Mouse (Mus musculus): ENCODE data around the gene Crtc2. TPM values are rescaled to one million over a fixed set of nuclear protein-coding genes. Genes with fewer than 3 reads are reported as not detected.

The Crtc2 gene
- polyA plus RNA-seq, 1 experiment from 2014 or later, result 28.4 TPM

Small RNAs within 50 kb of the gene (microRNA-seq; reads per million reads assigned to microRNA genes)
- gene Mir7012, result not detected

Other genes starting within 250 kb of the Crtc2 start
- gene 4933434E20Rik, start 202.5 kb upstream of the Crtc2 start, polyA plus RNA-seq (2015; fragmentation: Nextera tagmentation; extraction: Ambion mirVana), result 148 and 168 TPM in 2 replicates
- 166 and 167 TPM in 2 replicates for gene Ubap2l, start 201.5 kb upstream of the Crtc2 start, polyA plus RNA-seq (2015; fragmentation: Nextera tagmentation; extraction: Ambion mirVana)
- gene Tpm3, start 181.5 kb upstream of the Crtc2 start, polyA plus RNA-seq (2015; fragmentation: Nextera tagmentation; extraction: Ambion mirVana), result 656 and 695 TPM in 2 replicates
- 0.41 and 0.44 TPM in 2 replicates for gene Nup210l, start 150.0 kb upstream of the Crtc2 start, polyA plus RNA-seq (2015; fragmentation: Nextera tagmentation; extraction: Ambion mirVana)
- gene Rps27, start 40.5 kb upstream of the Crtc2 start, polyA plus RNA-seq (2015; fragmentation: Nextera tagmentation; extraction: Ambion mirVana), result 1,630 and 1,729 TPM in 2 replicates
- gene Rab13, start 40.5 kb upstream of the Crtc2 start, polyA plus RNA-seq (2015; fragmentation: Nextera tagmentation; extraction: Ambion mirVana), result 41.5 and 43.6 TPM in 2 replicates
- gene Jtb, start 22.6 kb upstream of the Crtc2 start, polyA plus RNA-seq (2015; fragmentation: Nextera tagmentation; extraction: Ambion mirVana), result 91.0 and 93.6 TPM in 2 replicates
- gene Creb3l4, start 10.7 kb upstream of the Crtc2 start, polyA plus RNA-seq (2015; fragmentation: Nextera tagmentation; extraction: Ambion mirVana), result 5.8 TPM in 2 replicates
- 105 and 110 TPM in 2 replicates for gene Slc39a1, start 6.0 kb upstream of the Crtc2 start, polyA plus RNA-seq (2015; fragmentation: Nextera tagmentation; extraction: Ambion mirVana)
- gene Dennd4b, start 11.0 kb downstream of the Crtc2 start, polyA plus RNA-seq (2015; fragmentation: Nextera tagmentation; extraction: Ambion mirVana), result 3.6 and 3.7 TPM in 2 replicates
- gene Gatad2b, start 39.0 kb downstream of the Crtc2 start, polyA plus RNA-seq (2015; fragmentation: Nextera tagmentation; extraction: Ambion mirVana), result 11.3 and 11.4 TPM in 2 replicates
- 20.7 and 21.7 TPM in 2 replicates for gene Slc27a3, start 135.8 kb downstream of the Crtc2 start, polyA plus RNA-seq (2015; fragmentation: Nextera tagmentation; extraction: Ambion mirVana)
- gene Ints3, start 179.5 kb downstream of the Crtc2 start, polyA plus RNA-seq (2015; fragmentation: Nextera tagmentation; extraction: Ambion mirVana), result 28.7 and 28.8 TPM in 2 replicates
- gene Npr1, start 211.7 kb downstream of the Crtc2 start, polyA plus RNA-seq (2015; fragmentation: Nextera tagmentation; extraction: Ambion mirVana), result 24.3 and 25.0 TPM in 2 replicates
- 171 and 189 TPM in 2 replicates for gene Ilf2, start 222.0 kb downstream of the Crtc2 start, polyA plus RNA-seq (2015; fragmentation: Nextera tagmentation; extraction: Ambion mirVana)
- gene Snapin, start 236.9 kb downstream of the Crtc2 start, polyA plus RNA-seq (2015; fragmentation: Nextera tagmentation; extraction: Ambion mirVana), result 86.4 and 88.5 TPM in 2 replicates

All from lung, embryonic 16.5 days (tissue).